Mouse (Mus musculus) stomach, postnatal 0 days (tissue): ENCODE measurements at regions not wholly inside any gene's neighbourhood (a gene's known extent, or its start where the extent isn't known, plus 50 kb on each side); places are given as distances from the start of the nearest gene placed in this dataset.

Experiments
- CTCF ChIP-seq: IDR thresholded peaks from 2 replicates; pipeline ENCODE4 v1.5.1; 2016; ENCODE audit warnings: antibody characterized with exemption, low read depth, mild to moderate bottlenecking, moderate library complexity
- EP300 ChIP-seq: optimal IDR thresholded peaks from 2 replicates; pipeline ENCODE3; 2016; ENCODE audit warnings: antibody characterized with exemption

DNA sequence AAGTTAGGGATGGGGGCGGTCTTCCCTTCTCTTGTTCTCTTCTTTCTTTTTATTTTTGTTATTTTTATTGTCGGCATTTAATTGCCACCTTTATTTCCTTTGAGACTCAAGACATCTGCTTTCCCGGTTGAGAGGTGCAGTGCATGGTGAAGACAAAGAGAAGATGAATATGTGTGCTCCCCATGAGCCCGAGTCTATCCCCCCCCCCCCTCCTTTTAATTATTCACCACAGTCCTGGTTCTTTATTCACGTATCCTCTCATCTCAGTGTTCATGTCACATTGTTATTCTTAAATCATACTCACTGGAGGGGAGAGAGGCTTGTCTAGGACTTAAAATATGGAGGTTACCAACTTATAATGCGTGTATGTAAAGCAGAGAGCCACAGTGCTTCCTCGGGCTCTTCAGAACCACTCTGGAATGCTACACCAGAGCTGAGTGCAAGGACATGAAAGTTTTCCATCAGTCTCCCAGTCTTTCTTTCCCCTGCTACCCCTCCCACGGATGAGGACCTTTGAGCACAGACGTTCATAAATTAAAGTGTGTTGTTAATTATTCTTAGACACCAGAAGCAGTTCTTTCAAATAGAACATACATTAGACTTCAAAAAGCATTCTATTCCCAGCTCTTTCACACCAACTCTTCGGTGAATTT, 274.6 kb upstream of the Lsamp start:
- no peak for TF ChIP-seq CTCF
- no peak for TF ChIP-seq EP300
